Mouse (Mus musculus) monocyte, adult 2 months (primary cell): ENCODE measurements around the gene Serpina3k.
"Not testable (repeated sequence)": the region's sequence is repeated elsewhere in the genome, so short reads cannot be mapped to it uniquely, and the experiment has no call there.

Source experiments
- DNase-seq, 2 experiments: peaks; one replicate each; pipeline ENCODE4 v3.0.0; 2022; ENCODE audit warnings: low spot score in 2 of 2, low read depth in 1 of 2

Gene Serpina3k

GRCm38 (mm10) chr12:104386878-104387277 is 48.6 kb downstream of the Serpina3k start:
- DNase-seq, result not testable (repeated sequence)

GRCm38 (mm10) chr12:104388477-104388876 is 50.2 kb downstream of the Serpina3k start:
- no peak for DNase-seq

- DNase-seq, result not testable (repeated sequence)
Observed at GRCm38 (mm10) chr12:104391057-104391456, 52.8 kb downstream of the Serpina3k start.
